Mouse (Mus musculus) heart, postnatal 0 days (tissue): ENCODE measurements around the gene Mgl2. TPM values are rescaled to one million over a fixed set of nuclear protein-coding genes. Genes with fewer than 3 reads are reported as not detected.

ENCODE experiments used
- ATAC-seq: fragments of 200-750 bp; cut with Nextera tagmentation; 2 replicates; pipeline ENCODE4 v1.8.0; 2017; ENCODE audit warnings: low read depth, moderate number of reproducible peaks, moderate library complexity; ENCODE audit not compliant: insufficient read depth
- DNase-seq: peaks from one replicate; pipeline ENCODE4 v3.0.0-alpha.2; 2016; ENCODE audit warnings: low spot score
- H3K27ac ChIP-seq: fragments of 300-500 bp; sonication (generic); 2 replicates; pipeline ENCODE4 v1.5.1; 2014; ENCODE audit warnings: low read depth, mild to moderate bottlenecking
- H3K27me3 ChIP-seq: fragments of 300-500 bp; sonication (generic); 2 replicates; pipeline ENCODE4 v1.6.1; 2014; ENCODE audit warnings: low read length, mixed read lengths; ENCODE audit not compliant: control insufficient read depth, insufficient read depth
- H3K36me3 ChIP-seq: fragments of 300-500 bp; sonication (generic); replicated peaks from 2 replicates; pipeline ENCODE4 v1.6.1; 2014; ENCODE audit warnings: low read length, mixed read lengths; ENCODE audit not compliant: control insufficient read depth, insufficient read depth
- H3K4me1 ChIP-seq: fragments of 300-500 bp; sonication (generic); 2 replicates; pipeline ENCODE4 v1.6.1; 2014; ENCODE audit warnings: antibody characterized with exemption; ENCODE audit not compliant: control insufficient read depth, insufficient read depth
- H3K4me2 ChIP-seq: fragments of 300-500 bp; sonication (generic); 2 replicates; pipeline ENCODE4 v1.6.1; 2014; ENCODE audit warnings: low read depth, mild to moderate bottlenecking, low read length, moderate library complexity
- H3K4me3 ChIP-seq: fragments of 300-500 bp; sonication (generic); 2 replicates; pipeline ENCODE4 v1.5.1; 2014; ENCODE audit warnings: low read depth, low read length
- H3K9ac ChIP-seq: fragments of 300-500 bp; sonication (generic); replicated peaks from 2 replicates; pipeline ENCODE4 v1.6.1; 2014; ENCODE audit warnings: low read depth, low read length, mixed read lengths
- H3K9me3 ChIP-seq: fragments of 300-500 bp; sonication (generic); replicated peaks from 2 replicates; pipeline ENCODE4 v1.6.1; 2016; ENCODE audit warnings: low read length; ENCODE audit not compliant: control insufficient read depth
- CTCF ChIP-seq: IDR thresholded peaks from 2 replicates; pipeline ENCODE4 v1.5.1; 2016; ENCODE audit warnings: antibody characterized with exemption, control low read depth, low read depth
- EP300 ChIP-seq: IDR thresholded peaks from 2 replicates; pipeline ENCODE4 v1.6.1; 2016; ENCODE audit warnings: antibody characterized with exemption, low read depth
- WGBS: fragments of 180-500 bp; shearing (Covaris S2); extraction: QIAGEN DNeasy Blood & Tissue Kit; methylation state at CpG from one replicate; pipeline ENCODE4 v1.1.7; 2014; 5-methylcytosine and 5-hydroxymethylcytosine counted together
- polyA plus RNA-seq: library from polyadenylated mRNA; unstranded; fragments of >200 nt; fragmentation: Nextera tagmentation; extraction: Ambion mirVana; gene quantifications from 2 replicates; pipeline ENCODE4 v1.2.1, GENCODE M21; 2015
- total RNA-seq: library from RNA; depleted of rRNA; stranded (reverse); fragments of >200 nt; gene quantifications from 2 replicates; pipeline ENCODE4 v1.2.3, GENCODE M21; 2014; ENCODE audit warnings: low replicate concordance

Gene Mgl2
- total and polyA plus RNA-seq, 2 experiments from 2014 or later = not detected

GRCm38 (mm10) chr11:70171181-70171580, 41.1 kb downstream of the Mgl2 start:
- H3K27ac ChIP-seq = no peak overlapping the region
- H3K36me3 ChIP-seq = no peaks in the 10 kb centered on the region
- H3K4me3 ChIP-seq = no peak overlapping the region
- no peak for ATAC-seq
- H3K9me3 ChIP-seq = no peaks in the 10 kb centered on the region
- H3K9ac ChIP-seq = no peak overlapping the region
- DNase-seq = no peak
- WGBS = 72% methylated on average over 7 of the region's 7 CpGs
- H3K27me3 ChIP-seq = no peaks in the 10 kb centered on the region
- no peak overlapping the region for H3K4me2 ChIP-seq
- H3K4me1 ChIP-seq = no peaks in the 10 kb centered on the region
- no peak for TF ChIP-seq EP300
- no peak for TF ChIP-seq CTCF

- WGBS = 37% methylated on average over 3 of the region's 3 CpGs
- no peak overlapping the region for H3K9ac ChIP-seq
- H3K4me1 ChIP-seq = no peaks in the 10 kb centered on the region
- H3K36me3 ChIP-seq = no peaks in the 10 kb centered on the region
- TF ChIP-seq EP300 (no peak), CTCF (peak; percentile 35)
- ATAC-seq (no peak), DNase-seq (no peak)
- H3K27ac ChIP-seq = no peak overlapping the region
- no peak overlapping the region for H3K4me3 ChIP-seq
- no peak overlapping the region for H3K4me2 ChIP-seq
- H3K27me3 ChIP-seq = no peaks in the 10 kb centered on the region
- no peaks in the 10 kb centered on the region for H3K9me3 ChIP-seq
These were observed 41.7 kb downstream of the Mgl2 start for GRCm38 (mm10) chr11:70171847-70172246.

GRCm38 (mm10) chr11:70172298-70172697, 42.2 kb downstream of the Mgl2 start:
- no peak for DNase-seq
- no peak overlapping the region for H3K27ac ChIP-seq

GRCm38 (mm10) chr11:70174491-70174890, 44.4 kb downstream of the Mgl2 start:
- Histone ChIP-seq H3K4me1 (no peaks in the 10 kb centered on the region), H3K9me3 (no peaks in the 10 kb centered on the region), H3K9ac (no peak overlapping the region), H3K27ac (no peak overlapping the region), H3K27me3 (no peaks in the 10 kb centered on the region), H3K4me3 (no peak overlapping the region), H3K4me2 (no peak overlapping the region), H3K36me3 (no peaks in the 10 kb centered on the region)
- DNase-seq (no peak), ATAC-seq (no peak)
- 75% methylated on average over 4 of the region's 4 CpGs for WGBS
- TF ChIP-seq EP300 (no peak), CTCF (no peak)

More at GRCm38 (mm10) chr11:70172298-70172697, 42.2 kb downstream of the Mgl2 start:
- no peaks in the 10 kb centered on the region for H3K27me3 ChIP-seq
- no peak overlapping the region for H3K4me2 ChIP-seq
- 58% methylated on average over 5 of the region's 5 CpGs for WGBS
- no peaks in the 10 kb centered on the region for H3K9me3 ChIP-seq
- TF ChIP-seq CTCF = no peak
- no peak for TF ChIP-seq EP300
- H3K4me3 ChIP-seq = no peak overlapping the region
- H3K9ac ChIP-seq = no peak overlapping the region
- no peaks in the 10 kb centered on the region for H3K36me3 ChIP-seq
- no peaks in the 10 kb centered on the region for H3K4me1 ChIP-seq
- ATAC-seq = no peak

GRCm38 (mm10) chr11:70177647-70178046, 47.5 kb downstream of the Mgl2 start:
- H3K27me3 ChIP-seq = no peaks in the 10 kb centered on the region
- no peak overlapping the region for H3K27ac ChIP-seq
- DNase-seq (no peak), ATAC-seq (no peak)
- H3K4me3 ChIP-seq = no peak overlapping the region
- TF ChIP-seq CTCF (peak; percentile 15; the same call in 1 of the 2 replicates), EP300 (no peak)
- H3K4me2 ChIP-seq = no peak overlapping the region
- 69% methylated on average over 8 of the region's 8 CpGs for WGBS
- no peak overlapping the region for H3K9ac ChIP-seq
- no peaks in the 10 kb centered on the region for H3K9me3 ChIP-seq
- H3K4me1 ChIP-seq = no peaks in the 10 kb centered on the region
- no peaks in the 10 kb centered on the region for H3K36me3 ChIP-seq

GRCm38 (mm10) chr11:70178311-70178710, 48.2 kb downstream of the Mgl2 start:
- no peak for DNase-seq
- 74% methylated on average over 11 of the region's 11 CpGs for WGBS

More at GRCm38 (mm10) chr11:70178311-70178710, 48.2 kb downstream of the Mgl2 start:
- H3K4me1 ChIP-seq = no peaks in the 10 kb centered on the region
- no peaks in the 10 kb centered on the region for H3K36me3 ChIP-seq
- H3K9ac ChIP-seq = no peak overlapping the region
- TF ChIP-seq EP300 (no peak), CTCF (no peak)
- no peaks in the 10 kb centered on the region for H3K27me3 ChIP-seq
- H3K9me3 ChIP-seq = no peaks in the 10 kb centered on the region
- no peak overlapping the region for H3K27ac ChIP-seq
- ATAC-seq = no peak
- no peak overlapping the region for H3K4me3 ChIP-seq
- H3K4me2 ChIP-seq = no peak overlapping the region
